Mouse (Mus musculus) myocyte (in vitro differentiated cells): Measurements from ENCODE around the gene Thbs3. TPM values are rescaled to one million over a fixed set of nuclear protein-coding genes. Genes with fewer than 3 reads are reported as not detected.
A peak's percentile ranks its signal among the peaks of the same experiment; 100 is the strongest.

Source experiments
- H3K27me3 ChIP-seq: one replicate; pipeline ENCODE4 v1.6.1; 2011; ENCODE audit not compliant: control insufficient read depth, insufficient read depth, insufficient read length
- H3K36me3 ChIP-seq: one replicate; pipeline ENCODE4 v1.6.1; 2011; ENCODE audit not compliant: control insufficient read depth, insufficient read depth
- H3K4me2 ChIP-seq: one replicate; pipeline ENCODE4 v1.6.1; 2011; ENCODE audit warnings: low read depth, control low read depth
- H3K4me3 ChIP-seq: one replicate; pipeline ENCODE4 v1.5.1; 2011; ENCODE audit warnings: mild to moderate bottlenecking, control low read depth, moderate library complexity
- H3K79me2 ChIP-seq: one replicate; pipeline ENCODE4 v1.6.1; 2011; ENCODE audit not compliant: control insufficient read depth, insufficient read depth
- H3ac ChIP-seq: one replicate; pipeline ENCODE4 v1.6.1; 2011; ENCODE audit not compliant: control insufficient read depth, insufficient read length
- CEBPB ChIP-seq: IDR thresholded peaks from 2 replicates; pipeline ENCODE4 v1.6.1; 2011; ENCODE audit warnings: mild to moderate bottlenecking, moderate library complexity; ENCODE audit not compliant: poor library complexity, insufficient read depth, severe bottlenecking
- E2F4 ChIP-seq: IDR thresholded peaks from one replicate; pipeline ENCODE4 v1.6.1; 2011; ENCODE audit warnings: mild to moderate bottlenecking, control low read depth, moderate library complexity; ENCODE audit not compliant: insufficient read depth
- MAX ChIP-seq: IDR thresholded peaks from one replicate; pipeline ENCODE4 v1.6.1; 2011; ENCODE audit warnings: low read depth, mild to moderate bottlenecking, control low read depth
- MYOD1 ChIP-seq, 3 experiments: IDR thresholded peaks; one replicate each; pipeline ENCODE4 v1.6.1; 2011; ENCODE audit warnings: control low read depth in 2 of 3, low read depth in 2 of 3, mild to moderate bottlenecking in 2 of 3, moderate library complexity in 1 of 3; ENCODE audit not compliant: insufficient read length in 2 of 3, control insufficient read depth in 1 of 3
- MYOG ChIP-seq, 3 experiments: IDR thresholded peaks; one replicate each; pipeline ENCODE4 v1.6.1; 2011; ENCODE audit warnings: control low read depth in 2 of 3, low read depth in 2 of 3, mild to moderate bottlenecking in 2 of 3; ENCODE audit not compliant: insufficient read length in 2 of 3, control insufficient read depth in 1 of 3, insufficient read depth in 1 of 3
- POLR2A ChIP-seq: IDR thresholded peaks from one replicate; pipeline ENCODE4 v1.6.1; 2011; ENCODE audit warnings: low read depth, mild to moderate bottlenecking, control low read depth, moderate library complexity; ENCODE audit not compliant: insufficient read length
- POLR2AphosphoS2 ChIP-seq: IDR thresholded peaks from one replicate; pipeline ENCODE4 v1.6.1; 2011; ENCODE audit warnings: low read depth, control low read depth; ENCODE audit not compliant: insufficient read length
- REST ChIP-seq: IDR thresholded peaks from one replicate; pipeline ENCODE4 v1.6.1; 2011; ENCODE audit warnings: mild to moderate bottlenecking, control low read depth, moderate library complexity; ENCODE audit not compliant: insufficient read depth, insufficient read length
- SRF ChIP-seq: IDR thresholded peaks from one replicate; pipeline ENCODE4 v1.6.1; 2011; ENCODE audit warnings: low read depth; ENCODE audit not compliant: control insufficient read depth, insufficient read length
- TCF12 ChIP-seq: IDR thresholded peaks from one replicate; pipeline ENCODE4 v1.6.1; 2011; ENCODE audit warnings: mild to moderate bottlenecking, control low read depth; ENCODE audit not compliant: poor library complexity, insufficient read depth, severe bottlenecking
- TCF3 ChIP-seq: IDR thresholded peaks from one replicate; pipeline ENCODE4 v1.6.1; 2011; ENCODE audit warnings: low read depth, control low read depth; ENCODE audit not compliant: insufficient read length
- USF1 ChIP-seq: IDR thresholded peaks from one replicate; pipeline ENCODE4 v1.6.1; 2011; ENCODE audit warnings: low read depth, mild to moderate bottlenecking, control low read depth, moderate library complexity
- polyA plus RNA-seq: library from polyadenylated mRNA; unstranded; fragments of >200 nt; fragmentation: generic; extraction: Trizol; gene quantifications from one replicate; pipeline ENCODE4 v1.2.1, GENCODE M21; 2012; ENCODE audit warnings: missing spikeins

The Thbs3 gene
- polyA plus RNA-seq, 1 experiment: 5.9 TPM

DNA sequence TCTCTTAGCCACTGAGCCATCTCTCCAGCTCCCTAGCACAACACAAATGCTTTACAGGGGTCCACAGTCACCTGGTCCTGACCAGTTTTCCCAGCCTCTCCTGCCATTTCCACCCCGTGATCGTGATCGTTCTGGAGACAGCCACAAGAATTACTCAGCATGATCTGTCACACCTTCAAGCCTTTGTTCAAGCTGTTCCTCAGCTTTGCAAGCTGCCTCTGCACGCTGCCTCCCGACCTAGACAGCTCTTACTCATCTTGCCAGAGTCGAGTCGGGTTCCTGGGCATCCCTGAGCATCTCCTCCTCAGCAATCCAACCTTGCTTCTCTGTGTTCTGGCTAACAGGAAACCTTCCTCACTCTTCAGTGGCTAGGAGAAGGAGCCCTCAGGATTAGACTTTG lies 44.1 kb downstream of the Thbs3 start, which contains the start of gene Dpm3:
TSS of gene Dpm3 (plus strand) at position 283 of the 400 bp plus-strand sequence.
- no peaks in the 10 kb centered on the region for H3K36me3 ChIP-seq
- H3K4me2 ChIP-seq: no peak within 1 kb of the TSS

DNA sequence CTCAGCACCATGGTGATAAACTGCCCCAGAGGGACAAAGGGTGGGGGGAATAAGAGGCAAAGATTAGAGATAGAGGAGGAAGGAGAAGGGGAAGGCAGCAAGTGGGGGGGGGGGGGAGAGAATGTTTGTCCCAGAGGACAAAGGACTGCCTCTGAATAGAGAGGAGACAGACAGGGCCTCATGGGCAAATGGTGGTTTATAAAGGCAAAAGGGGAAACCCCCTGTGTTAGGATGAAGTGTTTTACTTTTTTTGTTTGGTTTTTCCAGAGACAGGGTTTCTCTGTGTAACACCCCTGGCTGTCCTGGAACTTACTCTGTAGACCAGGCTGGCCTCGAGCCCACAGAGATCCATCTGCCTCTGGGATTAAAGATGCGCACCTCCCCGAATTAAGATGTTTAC lies 45.2 kb downstream of the Thbs3 start:
- no peak for TF ChIP-seq MYOG (IDR thresholded peaks at IDR 0.05; ENCODE audit: control insufficient read depth in 1 of 3, insufficient read depth in 1 of 3, insufficient read length in 2 of 3, low read depth in 2 of 3)
- no peak for TF ChIP-seq USF1
- TF ChIP-seq POLR2A: no peak
- no peak for TF ChIP-seq TCF3
- no peak for TF ChIP-seq REST
- TF ChIP-seq TCF12: no peak
- TF ChIP-seq POLR2AphosphoS2: no peak
- no peak for TF ChIP-seq CEBPB
- TF ChIP-seq MYOD1 (IDR thresholded peaks at IDR 0.05; ENCODE audit: control insufficient read depth in 1 of 3, insufficient read length in 2 of 3, low read depth in 2 of 3): no peak
- no peak for TF ChIP-seq SRF
- Histone ChIP-seq H3ac (no peak overlapping the region), H3K27me3 (no peaks in the 10 kb centered on the region), H3K79me2 (no peaks in the 10 kb centered on the region), H3K36me3 (no peaks in the 10 kb centered on the region), H3K4me2 (no peak overlapping the region), H3K4me3 (no peak overlapping the region)

More for the DNA sequence above, 44.1 kb downstream of the Thbs3 start, which contains the start of gene Dpm3:
- Histone ChIP-seq H3K27me3 (no peaks in the 10 kb centered on the region), H3K79me2 (no peaks in the 10 kb centered on the region), H3K4me3 (no peak within 1 kb of the TSS), H3ac (no peak within 1 kb of the TSS)
- TF ChIP-seq REST: no peak
- no peak for TF ChIP-seq TCF3

GRCm38 (mm10) chr3:89262417-89262816 lies 47.4 kb downstream of the Thbs3 start:
- no peaks in the 10 kb centered on the region for H3K27me3 ChIP-seq
- H3K79me2 ChIP-seq: peaks cover 6% of the 10 kb centered on the region
- H3ac ChIP-seq: no peak overlapping the region
- H3K4me2 ChIP-seq: no peak overlapping the region
- TF ChIP-seq POLR2AphosphoS2: no peak
- no peak for TF ChIP-seq REST
- H3K4me3 ChIP-seq: no peak overlapping the region
- H3K36me3 ChIP-seq: no peaks in the 10 kb centered on the region

DNA sequence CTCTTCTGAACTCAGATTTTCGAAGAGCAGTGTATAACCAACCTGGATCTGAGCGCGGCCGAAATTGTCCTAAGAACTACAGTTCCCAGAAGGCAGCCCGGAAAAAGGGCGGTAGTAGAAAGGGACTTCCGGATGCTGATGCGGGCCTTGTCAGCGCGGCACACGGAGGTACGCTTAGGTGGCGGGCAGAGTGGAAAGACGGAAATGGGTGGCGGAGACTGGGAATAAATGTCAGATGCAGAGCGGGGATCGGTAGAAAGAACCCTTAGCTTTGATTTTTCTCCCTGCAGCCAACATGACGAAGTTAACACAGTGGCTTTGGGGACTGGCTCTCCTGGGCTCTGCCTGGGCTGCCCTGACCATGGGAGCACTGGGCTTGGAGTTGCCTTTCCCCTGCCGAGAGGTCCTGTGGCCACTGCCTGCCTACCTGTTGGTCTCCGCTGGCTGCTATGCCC lies 51.5 kb downstream of the Thbs3 start:
- Histone ChIP-seq H3K36me3 (no peaks in the 10 kb centered on the region), H3ac (peak overlapping the region; percentile 37), H3K27me3 (no peaks in the 10 kb centered on the region), H3K4me3 (peak overlapping the region; percentile 68), H3K4me2 (peak overlapping the region; percentile 93), H3K79me2 (peaks cover 19% of the 10 kb centered on the region)
- TF ChIP-seq POLR2AphosphoS2: peak; percentile 86
- no peak for TF ChIP-seq REST
- peak; percentile 79 for TF ChIP-seq POLR2A

DNA sequence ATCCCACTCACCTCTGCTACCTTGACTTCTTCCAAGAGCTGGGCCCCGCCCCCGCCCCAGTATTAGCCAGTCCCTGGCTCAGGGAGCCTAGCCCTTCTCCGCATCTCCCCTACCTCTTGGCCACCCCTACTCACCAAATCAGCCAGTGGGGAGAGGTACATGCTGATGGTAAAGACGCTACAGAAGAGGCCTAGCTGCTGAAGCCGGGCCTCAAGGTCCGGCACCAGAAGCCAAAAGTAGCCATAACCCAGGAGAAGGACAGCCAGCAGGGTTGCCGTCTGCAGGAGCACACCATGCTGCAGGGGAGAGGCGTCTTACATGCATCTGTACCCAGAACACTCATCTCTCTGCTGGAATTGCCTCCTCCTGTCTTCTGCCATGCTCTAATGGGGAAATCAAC lies 53.9 kb downstream of the Thbs3 start:
- Histone ChIP-seq H3K36me3 (no peaks in the 10 kb centered on the region), H3ac (no peak overlapping the region), H3K79me2 (peaks cover 19% of the 10 kb centered on the region), H3K27me3 (no peaks in the 10 kb centered on the region), H3K4me3 (peak overlapping the region; percentile 55), H3K4me2 (peak overlapping the region; percentile 96)
- TF ChIP-seq CEBPB (no peak), TCF3 (no peak), REST (no peak), USF1 (no peak), SRF (no peak), POLR2A (no peak), MYOG (IDR thresholded peaks at IDR 0.05; ENCODE audit: control insufficient read depth in 1 of 3, insufficient read depth in 1 of 3, insufficient read length in 2 of 3, low read depth in 2 of 3) (no peak), MYOD1 (IDR thresholded peaks at IDR 0.05; ENCODE audit: control insufficient read depth in 1 of 3, insufficient read length in 2 of 3, low read depth in 2 of 3) (no peak), TCF12 (no peak), MAX (no peak), E2F4 (no peak), POLR2AphosphoS2 (no peak)

GRCm38 (mm10) chr3:89270051-89270755 lies 55.2 kb downstream of the Thbs3 start, which contains the start of gene Slc50a1:
Slc50a1 (minus strand) TSS chr3:89270570.
- TF ChIP-seq POLR2A (peak; percentile 81), MYOG (IDR thresholded peaks at IDR 0.05; ENCODE audit: control insufficient read depth in 1 of 3, insufficient read depth in 1 of 3, insufficient read length in 2 of 3, low read depth in 2 of 3) (peak in 1 of 3 experiments; percentile 7), SRF (no peak), TCF12 (no peak), MAX (no peak), POLR2AphosphoS2 (peak; percentile 86)
- Histone ChIP-seq H3ac (peak within 1 kb of the TSS; percentile 15), H3K36me3 (peaks cover 5% of the 10 kb centered on the region)

More at GRCm38 (mm10) chr3:89270051-89270755, 55.2 kb downstream of the Thbs3 start, which contains the start of gene Slc50a1:
- Histone ChIP-seq H3K4me2 (peak within 1 kb of the TSS; percentile 96), H3K4me3 (peak within 1 kb of the TSS; percentile 55), H3K27me3 (no peaks in the 10 kb centered on the region), H3K79me2 (peaks cover 19% of the 10 kb centered on the region)
